Mouse (Mus musculus) c-Kit-positive CD71-positive TER-119-positive erythroid progenitor cells, embryonic 14.5 days (primary cell): ENCODE results near the gene Tpk1.

Experiments used
- DNase-seq: peaks from one replicate; pipeline ENCODE4 v3.0.0-alpha.2; 2013; ENCODE audit warnings: low spot score

The Tpk1 gene

GRCm38 (mm10) chr6:43435987-43436541 is 230.0 kb downstream of the Tpk1 start:
- no peak for DNase-seq

- no peak for DNase-seq
Observed at GRCm38 (mm10) chr6:43434365-43434764, 231.7 kb downstream of the Tpk1 start.

GRCm38 (mm10) chr6:43424978-43425377 is 241.1 kb downstream of the Tpk1 start:
- no peak for DNase-seq

GRCm38 (mm10) chr6:43420358-43420979 is 245.6 kb downstream of the Tpk1 start:
- DNase-seq = no peak

GRCm38 (mm10) chr6:43408949-43409348 is 257.1 kb downstream of the Tpk1 start:
- no peak for DNase-seq

- DNase-seq = no peak
Observed at GRCm38 (mm10) chr6:43403076-43403475, 263.0 kb downstream of the Tpk1 start.

- no peak for DNase-seq
Observed at GRCm38 (mm10) chr6:43402219-43402997, 263.7 kb downstream of the Tpk1 start.

- no peak for DNase-seq
Observed at GRCm38 (mm10) chr6:43396426-43396825, 269.7 kb downstream of the Tpk1 start.

- no peak for DNase-seq
Observed at GRCm38 (mm10) chr6:43395538-43395937, 270.5 kb downstream of the Tpk1 start.

GRCm38 (mm10) chr6:43391358-43391757 is 274.7 kb downstream of the Tpk1 start:
- DNase-seq = no peak

GRCm38 (mm10) chr6:43387273-43387672 is 278.8 kb downstream of the Tpk1 start:
- DNase-seq = no peak

- no peak for DNase-seq
Observed at GRCm38 (mm10) chr6:43384841-43385240, 281.2 kb downstream of the Tpk1 start.

GRCm38 (mm10) chr6:43384304-43384703 is 281.8 kb downstream of the Tpk1 start:
- no peak for DNase-seq

- no peak for DNase-seq
Observed at GRCm38 (mm10) chr6:43382750-43383149, 283.3 kb downstream of the Tpk1 start.

GRCm38 (mm10) chr6:43382284-43382683 is 283.8 kb downstream of the Tpk1 start:
- no peak for DNase-seq

GRCm38 (mm10) chr6:43373206-43373605 is 292.9 kb downstream of the Tpk1 start:
- DNase-seq = no peak

GRCm38 (mm10) chr6:43367434-43367945 is 298.6 kb downstream of the Tpk1 start:
- no peak for DNase-seq

- DNase-seq = no peak
Observed at GRCm38 (mm10) chr6:43366952-43367351, 299.1 kb downstream of the Tpk1 start.

GRCm38 (mm10) chr6:43363917-43364316 is 302.2 kb downstream of the Tpk1 start:
- no peak for DNase-seq

GRCm38 (mm10) chr6:43363291-43363820 is 302.7 kb downstream of the Tpk1 start:
- DNase-seq = no peak

- DNase-seq = no peak
Observed at GRCm38 (mm10) chr6:43361248-43361647, 304.8 kb downstream of the Tpk1 start.

GRCm38 (mm10) chr6:43360214-43360613 is 305.9 kb downstream of the Tpk1 start:
- no peak for DNase-seq
